In genomic region chr12:44329316-44330215, GRCm38 (mm10) we compare ENCODE assay signal across 8 mouse cellular contexts. TPM values are rescaled to one million over a fixed set of nuclear protein-coding genes. Genes with fewer than 3 reads are reported as not detected.
A peak's percentile ranks its signal among the peaks of the same experiment; 100 is the strongest.
DNase-seq lines count a peak whose midpoint lies in the region; ATAC-seq and TF ChIP-seq lines count a peak whose summit lies in the region.

No protein-coding gene starts in this region.

- peak; percentile 60 for ATAC-seq in intestine, embryonic 15.5 days
- ATAC-seq in neural tube, embryonic 15.5 days (ENCODE audit: low FRiP score) = peak; percentile 75
- ATAC-seq in monocyte, adult 5-6 weeks (replicated peaks; ENCODE audit: insufficient number of reproducible peaks, low FRiP score, low TSS enrichment, poor library complexity, severe bottlenecking) = no peak

- no peaks in the 10 kb centered on the region for H3K79me2 ChIP-seq in liver, adult 2 months (ENCODE audit: control insufficient read depth, insufficient read depth, low read length)

- H3K36me3 ChIP-seq in heart, embryonic 10.5 days = no peaks in the 10 kb centered on the region
- no peaks in the 10 kb centered on the region for H3K36me3 ChIP-seq in forebrain, embryonic 10.5 days (replicated peaks)
- H3K36me3 ChIP-seq in intestine, embryonic 15.5 days = no peaks in the 10 kb centered on the region
- H3K36me3 ChIP-seq in liver, adult 2 months (ENCODE audit: control insufficient read depth, insufficient read depth, low read length) = no peaks in the 10 kb centered on the region
- no peaks in the 10 kb centered on the region for H3K36me3 ChIP-seq in neural tube, embryonic 15.5 days

- H3K4me3 ChIP-seq in heart, embryonic 10.5 days = peak overlapping the region; percentile 73
- H3K4me3 ChIP-seq in forebrain, embryonic 10.5 days = peak overlapping the region; percentile 77
- peak overlapping the region; percentile 55 for H3K4me3 ChIP-seq in intestine, embryonic 15.5 days (replicated peaks)
- H3K4me3 ChIP-seq in liver, adult 2 months (ENCODE audit: insufficient read depth, low read depth, low read length) = peak overlapping the region; percentile 27; the same call in 1 of the 2 replicates
- peak overlapping the region; percentile 64 for H3K4me3 ChIP-seq in neural tube, embryonic 15.5 days (replicated peaks)

- no peaks in the 10 kb centered on the region for H3K9me3 ChIP-seq in heart, embryonic 10.5 days
- no peaks in the 10 kb centered on the region for H3K9me3 ChIP-seq in forebrain, embryonic 10.5 days
- H3K9me3 ChIP-seq in intestine, embryonic 15.5 days = no peaks in the 10 kb centered on the region
- no peaks in the 10 kb centered on the region for H3K9me3 ChIP-seq in neural tube, embryonic 15.5 days (replicated peaks)

- peak overlapping the region; percentile 39 for H3K9ac ChIP-seq in intestine, embryonic 15.5 days
- H3K9ac ChIP-seq in liver, adult 2 months (ENCODE audit: low read depth, low read length) = no peak overlapping the region
- peak overlapping the region; percentile 84 for H3K9ac ChIP-seq in neural tube, embryonic 15.5 days (replicated peaks)

- H3K27ac ChIP-seq in heart, embryonic 10.5 days = peak overlapping the region; percentile 42; the same call in 1 of the 2 replicates
- peak overlapping the region; percentile 87 for H3K27ac ChIP-seq in forebrain, embryonic 10.5 days
- H3K27ac ChIP-seq in intestine, embryonic 15.5 days = no peak overlapping the region
- no peak overlapping the region for H3K27ac ChIP-seq in liver, adult 2 months (replicated peaks; ENCODE audit: insufficient read depth, low read depth, low read length)
- H3K27ac ChIP-seq in neural tube, embryonic 15.5 days (replicated peaks) = peak overlapping the region; percentile 93

- H3K4me2 ChIP-seq in intestine, embryonic 15.5 days (replicated peaks) = peak overlapping the region; percentile 96
- H3K4me2 ChIP-seq in neural tube, embryonic 15.5 days = peak overlapping the region; percentile 73

- WGBS in heart, embryonic 10.5 days = under 1% methylated on average over 60 of the region's 61 CpGs
- under 1% methylated on average over 61 of the region's 61 CpGs for WGBS in forebrain, embryonic 10.5 days
- under 1% methylated on average over 61 of the region's 61 CpGs for WGBS in intestine, embryonic 15.5 days
- WGBS in liver, adult 2 months = 1% methylated on average over 61 of the region's 61 CpGs
- WGBS in neural tube, embryonic 15.5 days = under 1% methylated on average over 61 of the region's 61 CpGs

- TF ChIP-seq POLR2A in liver, adult 2 months (IDR thresholded peaks at IDR 0.05; ENCODE audit: extremely low read depth, insufficient read depth, low read length) = no peak

- peaks cover 36% of the 10 kb centered on the region for H3K27me3 ChIP-seq in heart, embryonic 10.5 days (ENCODE audit: insufficient read depth, poor library complexity, severe bottlenecking)
- H3K27me3 ChIP-seq in forebrain, embryonic 10.5 days (ENCODE audit: poor library complexity, severe bottlenecking) = peaks cover 55% of the 10 kb centered on the region
- peaks cover 13% of the 10 kb centered on the region for H3K27me3 ChIP-seq in intestine, embryonic 15.5 days (replicated peaks)
- peaks cover 15% of the 10 kb centered on the region for H3K27me3 ChIP-seq in liver, adult 2 months (ENCODE audit: control insufficient read depth, insufficient read depth, low read length)
- no peaks in the 10 kb centered on the region for H3K27me3 ChIP-seq in neural tube, embryonic 15.5 days (replicated peaks)

- TF ChIP-seq CTCF in liver, adult 2 months (IDR thresholded peaks at IDR 0.05; ENCODE audit: low read depth, low read length) = no peak

- no peak for DNase-seq in heart, embryonic 10.5 days (ENCODE audit: low spot score)
- no peak for DNase-seq in heart, adult 18-20 months
- peak; percentile 10 to 13 for DNase-seq in adrenal gland, postnatal 36 days
- peak; percentile 68 for DNase-seq in forebrain, embryonic 10.5 days (ENCODE audit: extremely low spot score, low spot score)
- no peak for DNase-seq in liver, adult 2 months (ENCODE audit: extremely low read depth, low read depth, low spot score)

- H3K4me1 ChIP-seq in heart, embryonic 10.5 days = peaks cover 14% of the 10 kb centered on the region
- H3K4me1 ChIP-seq in forebrain, embryonic 10.5 days = peaks cover 41% of the 10 kb centered on the region
- H3K4me1 ChIP-seq in intestine, embryonic 15.5 days (replicated peaks) = peaks cover 12% of the 10 kb centered on the region
- H3K4me1 ChIP-seq in liver, adult 2 months (ENCODE audit: control insufficient read depth, insufficient read depth, low read length) = no peaks in the 10 kb centered on the region
- H3K4me1 ChIP-seq in neural tube, embryonic 15.5 days = peaks cover 29% of the 10 kb centered on the region

RNA-seq across cellular contexts. Expression of gene Nrcam, which starts 0.9 kb away (rescaled TPM):
- 0.94 and 1.2 TPM in 2 replicates for polyA plus RNA-seq in heart, embryonic 10.5 days (2016; fragmentation: Nextera tagmentation; extraction: Ambion mirVana)
- total RNA-seq in heart, adult 18-20 months (2021) = under 1 TPM; 0.18 to 0.52 TPM
- 1 to 10 TPM; 2.5 to 3.7 TPM for total RNA-seq in adrenal gland, postnatal 36 days (2021)
- 19.4 and 22.6 TPM in 2 replicates for polyA plus RNA-seq in forebrain, embryonic 10.5 days (2016; fragmentation: Nextera tagmentation; extraction: Ambion mirVana)
- 4.2 and 4.4 TPM in 2 replicates for polyA plus RNA-seq in intestine, embryonic 15.5 days (2015; fragmentation: Nextera tagmentation; extraction: Ambion mirVana)
- total RNA-seq in liver, adult 2 months (2014; rRNA removed) = 0.27 TPM in 1 of 2 replicates, not detected in the other
- not detected in 2 replicates for polyA plus RNA-seq in liver, adult 2 months (2012; rRNA removed)
- 91.5 and 102 TPM in 2 replicates for polyA plus RNA-seq in neural tube, embryonic 15.5 days (2015; fragmentation: Nextera tagmentation; extraction: Ambion mirVana)
- not detected in 3 replicates for total RNA-seq in monocyte, adult 5-6 weeks (2017)

Comparison
In these comparisons a context has a peak if more than half of its experiments do, and no peak if none do; other contexts are left out.
1. DNase-seq: peak in adrenal gland, postnatal 36 days (2 of 2) and forebrain, embryonic 10.5 days (single experiment); none in heart, embryonic 10.5 days (single experiment), heart, adult 18-20 months (0 of 2) and liver, adult 2 months (single experiment).
2. H3K27ac ChIP-seq: peak in heart, embryonic 10.5 days (single experiment), forebrain, embryonic 10.5 days (single experiment) and neural tube, embryonic 15.5 days (single experiment); none in intestine, embryonic 15.5 days (single experiment) and liver, adult 2 months (single experiment).
3. H3K4me3 ChIP-seq: peak in every context shown above with its lines; median percentile 77 in forebrain, embryonic 10.5 days; 73 in heart, embryonic 10.5 days; 64 in neural tube, embryonic 15.5 days; 55 in intestine, embryonic 15.5 days; 27 in liver, adult 2 months.